Mouse (Mus musculus): ENCODE data around the gene Ugt1a7c. TPM values are rescaled to one million over a fixed set of nuclear protein-coding genes. Genes with fewer than 3 reads are reported as not detected.
A peak's percentile ranks its signal among the peaks of the same experiment; 100 is the strongest.
"Not testable (repeated sequence)": the region's sequence is repeated elsewhere in the genome, so short reads cannot be mapped to it uniquely, and the experiment has no call there.

Gene Ugt1a7c
- total RNA-seq (2021), result under 1 TPM; 0.44 to 0.49 TPM
- long read RNA-seq, experiment 1, partial matches to known transcripts, result 0 of 1 reads
- long read RNA-seq, experiment 1, other reads (novel, unspliced or antisense), result 0 of 1 reads
- long read RNA-seq, experiment 2, result 0 reads

- DNase-seq (ENCODE audit: low spot score in 2 of 2), result peak in 1 of 2 experiments; percentile 6
- intact Hi-C loops (cut with DNase I), result no loop called here
These were observed at the start of gene Ugt1a7c for GRCm38 (mm10) chr1:88094941-88095492. Gene Ugt1a7c, plus strand, starts transcription at chr1:88095062.

DNA sequence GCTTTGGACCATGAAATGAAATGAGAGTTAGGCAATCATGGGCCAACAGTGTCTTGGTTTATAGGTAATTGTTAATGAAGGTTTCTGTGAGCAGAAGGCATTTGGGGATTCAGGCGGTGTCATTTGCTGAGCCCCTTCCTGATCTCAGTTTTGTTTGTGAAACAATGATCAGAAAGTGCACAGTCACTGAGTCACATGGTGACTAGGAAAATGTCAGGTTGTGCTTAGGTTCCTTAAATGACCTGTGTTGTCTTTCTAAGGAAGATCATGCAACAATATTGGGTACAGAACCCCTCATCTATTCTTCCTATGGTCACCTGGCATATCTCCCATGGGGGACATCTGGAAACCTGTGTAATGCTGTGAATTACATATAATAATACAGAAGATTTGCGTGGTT lies 47.5 kb upstream of the Ugt1a7c start:
- intact Hi-C loops (cut with DNase I); DNase-seq (ENCODE audit: low spot score in 2 of 2): not testable (repeated sequence)

- intact Hi-C loops (cut with DNase I), result no loop called here
- DNase-seq (ENCODE audit: low spot score in 2 of 2), result no peak
These were observed 39.8 kb upstream of the Ugt1a7c start, which contains the start of gene Ugt1a10 for GRCm38 (mm10) chr1:88055088-88055487. Gene Ugt1a10, plus strand, starts transcription at chr1:88055388.

- DNase-seq (ENCODE audit: low spot score in 2 of 2); intact Hi-C loops (cut with DNase I): not testable (repeated sequence)
These were observed 28.3 kb upstream of the Ugt1a7c start for GRCm38 (mm10) chr1:88066472-88067102.

DNA sequence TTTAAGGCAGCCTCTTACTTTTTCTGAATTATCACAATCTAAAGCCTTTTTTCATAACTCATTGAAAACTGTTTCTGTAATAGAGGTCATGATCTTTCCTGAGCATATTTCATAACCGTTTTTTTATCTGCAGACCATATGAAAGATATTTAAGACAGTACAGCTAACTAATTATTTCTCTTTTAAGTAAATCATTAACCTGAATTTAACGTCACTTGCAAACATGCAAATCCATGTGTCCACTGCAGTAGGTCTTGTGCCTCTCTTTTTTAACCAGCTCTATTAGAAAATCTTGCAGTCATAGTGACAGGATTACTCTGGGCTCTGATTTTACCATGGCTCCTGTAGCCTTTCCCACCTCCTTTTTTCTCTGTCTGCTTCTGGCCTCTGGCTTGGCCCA lies 24.4 kb upstream of the Ugt1a7c start, which contains the start of gene Ugt1a9:
TSS of gene Ugt1a9 (plus strand) at position 306 of the 400 bp plus-strand sequence.
- intact Hi-C loops (cut with DNase I), result no loop called here
- DNase-seq (ENCODE audit: low spot score in 2 of 2), result no peak

GRCm38 (mm10) chr1:88070902-88071301 lies 24.0 kb upstream of the Ugt1a7c start:
- intact Hi-C loops (cut with DNase I), result no loop called here
- DNase-seq (ENCODE audit: low spot score in 2 of 2), result no peak

- intact Hi-C loops (cut with DNase I), result no loop called here
- no peak for DNase-seq (ENCODE audit: low spot score in 2 of 2)
These were observed 20.4 kb upstream of the Ugt1a7c start for GRCm38 (mm10) chr1:88074471-88074870.

GRCm38 (mm10) chr1:88077128-88077527 lies 17.7 kb upstream of the Ugt1a7c start:
- intact Hi-C loops (cut with DNase I), result no loop called here
- DNase-seq (ENCODE audit: low spot score in 2 of 2), result no peak

- no peak for DNase-seq (ENCODE audit: low spot score in 2 of 2)
- intact Hi-C loops (cut with DNase I), result no loop called here
These were observed 13.2 kb upstream of the Ugt1a7c start for GRCm38 (mm10) chr1:88081670-88082069.

DNA sequence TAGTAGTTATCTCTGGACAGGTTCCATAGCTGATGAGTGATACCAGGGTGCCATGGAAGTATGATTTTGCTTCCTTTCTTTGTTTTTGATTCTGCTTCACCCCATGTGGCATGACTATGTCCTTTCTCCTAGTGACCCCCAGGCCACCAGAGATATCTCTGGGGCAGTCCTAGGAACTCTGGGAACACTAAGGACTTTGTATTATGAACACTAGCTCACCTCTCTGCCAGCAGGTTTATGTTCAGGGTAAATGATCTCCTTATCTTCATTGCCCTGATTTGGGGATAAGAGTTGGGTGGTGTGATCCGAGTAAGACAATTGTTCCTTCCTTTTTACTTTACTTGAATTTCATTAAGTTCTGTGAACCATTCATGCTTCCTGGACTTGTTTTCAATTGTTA lies 8.7 kb upstream of the Ugt1a7c start:
- intact Hi-C loops (cut with DNase I), result no loop called here
- DNase-seq (ENCODE audit: low spot score in 2 of 2), result no peak

DNA sequence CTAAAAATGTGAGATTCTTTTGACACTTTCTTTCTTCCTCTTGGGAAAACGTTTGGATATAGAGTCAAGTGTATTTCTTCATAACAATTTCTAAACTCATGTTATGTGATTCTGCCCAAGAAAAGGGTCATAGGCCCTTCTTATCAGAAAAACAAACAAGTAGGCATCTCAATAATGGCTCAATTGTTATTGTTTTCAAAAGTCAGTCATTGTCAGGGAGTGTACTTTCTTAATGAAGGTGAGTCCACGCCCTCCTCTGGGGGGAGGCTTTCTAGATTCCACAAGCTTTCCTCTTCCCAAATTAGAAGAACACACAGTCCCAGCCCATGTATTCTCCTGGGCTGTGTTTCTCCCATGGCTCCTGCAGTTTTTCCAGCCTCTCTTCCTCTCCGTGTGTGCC lies 7.3 kb upstream of the Ugt1a7c start, which contains the start of gene Ugt1a8:
TSS of gene Ugt1a8 (plus strand) at position 301 of the 400 bp plus-strand sequence.
- intact Hi-C loops (cut with DNase I), result no loop called here
- no peak for DNase-seq (ENCODE audit: low spot score in 2 of 2)

- no peak for DNase-seq (ENCODE audit: low spot score in 2 of 2)
- intact Hi-C loops (cut with DNase I), result no loop called here
These were observed 2.5 kb upstream of the Ugt1a7c start for GRCm38 (mm10) chr1:88092341-88092740.

DNA sequence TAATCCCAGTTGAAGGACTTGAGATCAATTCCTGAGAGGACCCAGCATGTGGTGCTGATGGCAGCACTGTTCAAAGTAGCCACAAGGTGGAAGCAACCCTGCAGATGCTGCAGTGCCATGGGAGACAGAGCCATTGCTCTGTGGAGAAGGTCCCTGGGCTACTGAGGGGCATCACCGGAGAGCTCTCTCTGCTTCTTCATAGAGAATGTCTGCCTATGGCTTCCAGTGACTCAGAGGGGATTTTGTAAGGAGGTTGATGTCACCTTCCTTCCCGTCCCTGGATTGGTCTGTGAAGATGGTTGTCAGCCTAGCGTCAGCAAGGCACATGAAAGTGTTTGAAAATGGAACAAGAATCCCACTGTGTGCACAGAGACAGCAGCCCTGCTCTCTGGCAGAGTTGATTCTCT lies 589 bp upstream of the Ugt1a7c start:
- DNase-seq (ENCODE audit: low spot score in 2 of 2), result peak in 1 of 2 experiments; percentile 7
- intact Hi-C loops (cut with DNase I), result not testable (repeated sequence)

GRCm38 (mm10) chr1:88098546-88098945 lies 3.7 kb downstream of the Ugt1a7c start:
- intact Hi-C loops (cut with DNase I); DNase-seq (ENCODE audit: low spot score in 2 of 2): not testable (repeated sequence)

DNA sequence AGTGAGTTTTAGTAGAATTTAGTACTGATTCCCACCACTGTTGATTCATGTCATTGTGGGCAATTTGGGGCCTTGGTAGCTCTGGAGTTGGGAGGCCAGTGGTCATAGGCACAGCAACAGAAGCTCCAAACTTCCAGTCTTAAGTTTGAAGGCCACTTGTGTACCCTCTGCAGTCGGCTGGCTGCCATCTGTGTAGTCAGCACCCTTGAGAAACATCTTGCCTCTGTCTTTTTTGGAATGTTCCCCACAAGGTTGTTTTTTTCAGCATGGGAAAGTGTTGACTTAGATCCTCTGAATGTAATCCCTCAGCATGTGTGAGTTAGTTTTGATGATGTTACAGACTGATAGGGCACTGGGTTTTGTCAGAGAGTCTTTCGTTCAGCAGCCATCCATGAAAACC lies 4.8 kb downstream of the Ugt1a7c start:
- DNase-seq (ENCODE audit: low spot score in 2 of 2); intact Hi-C loops (cut with DNase I): not testable (repeated sequence)

DNA sequence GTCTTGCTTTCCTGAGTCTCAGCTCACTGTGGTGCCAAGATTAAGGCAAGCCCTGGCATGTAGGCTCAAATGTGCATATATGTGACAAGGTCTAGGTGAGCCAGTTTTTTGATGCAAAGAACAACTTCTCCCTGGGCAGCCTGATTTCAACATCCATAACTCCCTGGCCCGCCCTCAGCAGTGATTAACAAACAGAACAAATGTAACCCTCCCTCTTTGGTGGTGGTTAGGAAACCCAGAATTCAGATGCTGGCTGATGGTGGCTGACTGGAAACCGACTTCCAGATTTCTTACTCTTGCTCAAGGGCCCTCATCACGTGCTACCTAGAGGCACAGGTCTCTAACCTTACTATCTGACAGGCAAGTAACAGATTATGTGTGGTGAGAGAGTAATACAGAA lies 8.2 kb downstream of the Ugt1a7c start, which contains the start of gene Ugt1a6b:
TSS of gene Ugt1a6b (plus strand) at position 234 of the 400 bp plus-strand sequence.
- intact Hi-C loops (cut with DNase I); DNase-seq (ENCODE audit: low spot score in 2 of 2): not testable (repeated sequence)

DNA sequence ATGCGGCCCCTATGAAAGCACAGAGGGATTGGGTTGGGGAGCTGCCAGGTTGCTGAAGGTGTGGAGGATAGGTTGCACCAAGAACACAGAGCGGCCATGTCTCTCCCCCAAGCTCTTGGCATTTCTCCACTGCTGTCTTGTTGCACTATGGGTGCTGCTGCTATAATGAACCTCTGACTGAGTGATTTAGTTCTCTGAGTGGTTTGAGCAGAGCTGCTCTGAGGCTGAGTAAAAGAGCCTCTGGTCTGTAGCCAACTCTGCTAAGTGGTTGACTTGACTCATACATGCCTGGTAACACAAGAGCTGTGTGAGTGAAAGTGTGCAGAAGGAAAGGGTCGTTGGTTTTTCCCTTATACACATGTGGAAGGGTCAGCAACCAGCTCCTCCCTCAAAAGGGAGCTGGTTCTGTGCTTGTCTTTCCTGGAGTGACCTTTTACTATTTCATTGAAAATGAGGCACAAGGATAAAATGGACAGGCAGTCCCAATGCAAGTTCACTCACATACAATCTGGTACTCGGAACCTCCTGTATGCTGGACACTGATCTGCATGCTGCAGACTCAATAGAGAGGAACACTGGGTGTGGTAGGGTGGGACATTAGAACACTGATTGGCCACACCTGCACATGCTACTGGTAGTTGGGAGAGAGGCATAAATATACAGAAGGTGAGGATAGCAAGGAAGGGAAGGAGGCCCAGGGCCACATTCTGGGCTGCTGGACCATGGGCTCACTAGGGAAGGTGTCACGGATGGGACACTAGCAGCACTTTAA lies 9.0 kb downstream of the Ugt1a7c start:
- intact Hi-C loops (cut with DNase I); DNase-seq (ENCODE audit: low spot score in 2 of 2): not testable (repeated sequence)

GRCm38 (mm10) chr1:88104667-88105430 lies 10.0 kb downstream of the Ugt1a7c start:
- intact Hi-C loops (cut with DNase I), result no loop called here
- DNase-seq (ENCODE audit: low spot score in 2 of 2), result no peak

DNA sequence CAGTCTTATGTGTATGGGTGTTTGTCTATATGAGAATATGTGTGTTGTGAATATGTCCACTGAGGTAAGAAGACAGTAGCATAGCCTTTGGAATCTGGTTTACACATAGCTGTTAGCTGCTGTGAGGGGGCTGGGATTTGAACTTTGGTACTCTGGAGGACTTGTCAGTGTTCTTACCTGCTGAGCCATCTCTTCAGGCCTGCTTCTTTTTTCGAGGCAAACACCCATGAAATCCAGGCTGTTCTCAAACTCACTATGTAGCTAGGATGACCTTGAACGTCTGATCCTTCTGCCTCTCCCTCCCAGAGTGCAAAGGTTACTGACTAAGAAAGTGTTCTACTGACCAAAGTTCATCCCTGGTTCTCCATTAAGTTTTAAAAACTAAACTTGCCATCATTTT lies 10.8 kb downstream of the Ugt1a7c start:
- intact Hi-C loops (cut with DNase I), result no loop called here
- DNase-seq (ENCODE audit: low spot score in 2 of 2), result no peak

All from left cerebral cortex, postnatal 14 days (tissue).